7 mouse cellular contexts compared by ENCODE assay signal in genomic region chr13:67813710-67814660, GRCm38 (mm10). TPM values are rescaled to one million over a fixed set of nuclear protein-coding genes. Genes with fewer than 3 reads are reported as not detected.
A peak's percentile ranks its signal among the peaks of the same experiment; 100 is the strongest.
DNase-seq lines count a peak whose midpoint lies in the region; ATAC-seq lines count a peak whose summit lies in the region.

TSS of gene Zfp273 (plus strand) at chr13:67813740.

- 3% methylated on average over 31 of the region's 31 CpGs for WGBS in intestine, embryonic 16.5 days
- WGBS in midbrain, embryonic 11.5 days, result 5% methylated on average over 31 of the region's 31 CpGs

- intact Hi-C loops in left cerebral cortex, postnatal 36 days (cut with DNase I), result loop anchor here (5.0 to 10.0 kb wide), 3 partner anchors 37 to 729 kb away; partner anchors contain the start of genes Zfp493 and Zfp85

- H3K4me1 ChIP-seq in intestine, embryonic 16.5 days (ENCODE audit: control insufficient read depth, insufficient read depth, low read length), result no peaks in the 10 kb centered on the region
- no peaks in the 10 kb centered on the region for H3K4me1 ChIP-seq in midbrain, embryonic 11.5 days (ENCODE audit: control insufficient read depth, insufficient read depth, low read length)

- H3K4me2 ChIP-seq in intestine, embryonic 16.5 days (ENCODE audit: low read depth, low read length), result peak within 1 kb of the TSS; percentile 89
- H3K4me2 ChIP-seq in midbrain, embryonic 11.5 days, result peak within 1 kb of the TSS; percentile 58

- DNase-seq in adrenal gland, adult 8-10 months, result peak; percentile 76
- DNase-seq in embryo, embryonic 11.5 days (ENCODE audit: low read depth, low spot score), result peak; percentile 69
- DNase-seq in gastrocnemius, postnatal 4 days (ENCODE audit: low spot score in 2 of 2), result peak; percentile 32 to 67
- peak; percentile 79 to 83 for DNase-seq in left cerebral cortex, postnatal 36 days (ENCODE audit: low spot score in 2 of 2)
- peak; percentile 98 for DNase-seq in midbrain, embryonic 11.5 days (ENCODE audit: low spot score, missing footprints)
- peak; percentile 72 for DNase-seq in skeletal muscle tissue, adult 2 months (ENCODE audit: low read depth, low spot score)

- H3K9ac ChIP-seq in intestine, embryonic 16.5 days (ENCODE audit: low read depth, low read length), result peak within 1 kb of the TSS; percentile 71
- H3K9ac ChIP-seq in midbrain, embryonic 11.5 days (ENCODE audit: low read length), result peak within 1 kb of the TSS; percentile 76

- H3K27ac ChIP-seq in intestine, embryonic 16.5 days (ENCODE audit: low read length), result peak within 1 kb of the TSS; percentile 82
- peak within 1 kb of the TSS; percentile 61 for H3K27ac ChIP-seq in midbrain, embryonic 11.5 days (ENCODE audit: low read depth, low read length)

- H3K27me3 ChIP-seq in intestine, embryonic 16.5 days (replicated peaks; ENCODE audit: control insufficient read depth, insufficient read depth, low read length), result no peaks in the 10 kb centered on the region
- H3K27me3 ChIP-seq in midbrain, embryonic 11.5 days (ENCODE audit: control insufficient read depth, insufficient read depth, low read length), result no peaks in the 10 kb centered on the region

- peak; percentile 99 for ATAC-seq in intestine, embryonic 16.5 days
- peak; percentile 97 for ATAC-seq in midbrain, embryonic 11.5 days (ENCODE audit: low FRiP score)

- no peaks in the 10 kb centered on the region for H3K36me3 ChIP-seq in intestine, embryonic 16.5 days (ENCODE audit: control insufficient read depth, insufficient read depth, low read length)
- H3K36me3 ChIP-seq in midbrain, embryonic 11.5 days (ENCODE audit: control insufficient read depth, insufficient read depth, low read length), result no peaks in the 10 kb centered on the region

- peak within 1 kb of the TSS; percentile 64 for H3K4me3 ChIP-seq in intestine, embryonic 16.5 days (ENCODE audit: low read length)
- peak within 1 kb of the TSS; percentile 82 for H3K4me3 ChIP-seq in midbrain, embryonic 11.5 days (ENCODE audit: low read depth, low read length)

- no peaks in the 10 kb centered on the region for H3K9me3 ChIP-seq in intestine, embryonic 16.5 days (ENCODE audit: control insufficient read depth, low read length)
- no peaks in the 10 kb centered on the region; the same call in 1 of the 2 replicates for H3K9me3 ChIP-seq in midbrain, embryonic 11.5 days (ENCODE audit: control insufficient read depth, low read length)

RNA-seq across cellular contexts. Expression of gene Zfp273, which starts in this region (rescaled TPM):
- total RNA-seq in adrenal gland, adult 8-10 months (2022), result 1 to 10 TPM; 4.5 to 8.0 (median 7.4) TPM
- 1 to 10 TPM; 2.4 to 2.7 TPM for total RNA-seq in gastrocnemius, postnatal 4 days (2021)
- polyA plus RNA-seq in intestine, embryonic 16.5 days (2015; fragmentation: Nextera tagmentation; extraction: Ambion mirVana), result 4.8 and 5.7 TPM in 2 replicates
- 1 to 10 TPM; 5.7 to 7.8 TPM for total RNA-seq in left cerebral cortex, postnatal 36 days (2021)
- polyA plus RNA-seq in midbrain, embryonic 11.5 days (2014; fragmentation: Nextera tagmentation; extraction: Ambion mirVana), result 8.6 and 9.0 TPM in 2 replicates

Comparison
In these comparisons a context has a peak if more than half of its experiments do, and no peak if none do; other contexts are left out.
1. Peak in every context shown above with its lines: DNase-seq, ATAC-seq, H3K4me3 ChIP-seq and H3K27ac ChIP-seq.